Mouse (Mus musculus) hindbrain, embryonic 12.5 days (tissue): ENCODE measurements at regions not wholly inside any gene's neighbourhood (a gene's known extent, or its start where the extent isn't known, plus 50 kb on each side); places are given as distances from the start of the nearest gene placed in this dataset.

ENCODE experiments used
- ATAC-seq: fragments of 200-750 bp; cut with Nextera tagmentation; 2 replicates; pipeline ENCODE4 v1.8.0; 2017; ENCODE audit warnings: moderate TSS enrichment; ENCODE audit not compliant: low FRiP score
- H3K27ac ChIP-seq: fragments of 300-500 bp; sonication (generic); 2 replicates; pipeline ENCODE4 v1.5.1; 2016; ENCODE audit warnings: mild to moderate bottlenecking
- H3K27me3 ChIP-seq: fragments of 300-500 bp; sonication (generic); 2 replicates; pipeline ENCODE4 v1.6.1; 2016; ENCODE audit warnings: mild to moderate bottlenecking
- H3K36me3 ChIP-seq: fragments of 300-500 bp; sonication (generic); 2 replicates; pipeline ENCODE4 v1.6.1; 2016; ENCODE audit warnings: mild to moderate bottlenecking
- H3K4me1 ChIP-seq: fragments of 300-500 bp; sonication (generic); 2 replicates; pipeline ENCODE4 v1.6.1; 2016
- H3K4me2 ChIP-seq: fragments of 300-500 bp; sonication (generic); replicated peaks from 2 replicates; pipeline ENCODE4 v1.6.1; 2016; ENCODE audit warnings: mild to moderate bottlenecking
- H3K4me3 ChIP-seq: fragments of 300-500 bp; sonication (generic); 2 replicates; pipeline ENCODE4 v1.5.1; 2016; ENCODE audit warnings: mild to moderate bottlenecking
- H3K9ac ChIP-seq: fragments of 300-500 bp; sonication (generic); 2 replicates; pipeline ENCODE4 v1.6.1; 2016; ENCODE audit warnings: mild to moderate bottlenecking, moderate library complexity
- H3K9me3 ChIP-seq: fragments of 300-500 bp; sonication (generic); replicated peaks from 2 replicates; pipeline ENCODE4 v1.6.1; 2016; ENCODE audit warnings: mild to moderate bottlenecking
- WGBS: fragments of 180-500 bp; shearing (Covaris S2); methylation state at CpG from one replicate; pipeline ENCODE4 v1.1.7; 2016; 5-methylcytosine and 5-hydroxymethylcytosine counted together

- peaks cover 30% of the 10 kb centered on the region for H3K4me1 ChIP-seq
- peak overlapping the region; percentile 94 for H3K27ac ChIP-seq
- H3K9ac ChIP-seq: no peak overlapping the region
- no peaks in the 10 kb centered on the region for H3K27me3 ChIP-seq
- peak overlapping the region; percentile 11 for H3K4me2 ChIP-seq
- H3K36me3 ChIP-seq: no peaks in the 10 kb centered on the region
- H3K9me3 ChIP-seq: no peaks in the 10 kb centered on the region
- WGBS: 15% methylated on average over 2 of the region's 2 CpGs
- H3K4me3 ChIP-seq: no peak overlapping the region
- ATAC-seq: peak; percentile 92
These were observed 86.8 kb downstream of the Il9r start for GRCm38 (mm10) chr11:32113118-32113826.

GRCm38 (mm10) chr11:32112521-32112920 lies 87.6 kb downstream of the Il9r start:
- WGBS: 15% methylated on average over 5 of the region's 5 CpGs
- no peak overlapping the region for H3K9ac ChIP-seq
- H3K27ac ChIP-seq: peak overlapping the region; percentile 94
- H3K4me1 ChIP-seq: peaks cover 30% of the 10 kb centered on the region
- H3K4me2 ChIP-seq: peak overlapping the region; percentile 11
- no peaks in the 10 kb centered on the region for H3K27me3 ChIP-seq
- H3K4me3 ChIP-seq: no peak overlapping the region
- H3K9me3 ChIP-seq: no peaks in the 10 kb centered on the region
- ATAC-seq: 0 out of 2 replicates have a peak, but pooled peaks have one; percentile 26
- H3K36me3 ChIP-seq: no peaks in the 10 kb centered on the region

DNA sequence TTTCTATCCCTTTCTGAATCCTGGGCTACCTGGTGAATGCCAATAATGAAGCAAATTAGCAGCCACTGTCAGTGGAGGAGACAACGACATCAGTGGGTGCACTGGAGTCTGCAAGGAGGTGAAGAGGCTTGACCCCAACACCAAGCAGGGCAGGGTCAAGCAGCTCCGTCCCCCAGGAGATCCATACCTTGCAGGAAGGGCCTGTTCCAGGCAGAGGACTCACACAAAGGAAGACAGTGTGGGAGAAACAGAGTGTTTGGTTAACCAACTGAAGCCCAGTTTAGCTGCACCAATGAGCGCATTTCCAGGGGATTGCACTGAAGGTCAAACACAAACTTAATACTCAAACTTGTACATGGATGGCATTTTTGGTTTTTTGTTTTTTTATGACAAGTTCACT lies 88.2 kb downstream of the Il9r start:
- Histone ChIP-seq H3K4me2 (no peak overlapping the region), H3K4me3 (no peak overlapping the region), H3K36me3 (no peaks in the 10 kb centered on the region), H3K9me3 (no peaks in the 10 kb centered on the region), H3K27ac (peak overlapping the region; percentile 94), H3K27me3 (no peaks in the 10 kb centered on the region), H3K4me1 (peaks cover 30% of the 10 kb centered on the region), H3K9ac (no peak overlapping the region)
- ATAC-seq: no peak
- 45% methylated on average over 3 of the region's 3 CpGs for WGBS

DNA sequence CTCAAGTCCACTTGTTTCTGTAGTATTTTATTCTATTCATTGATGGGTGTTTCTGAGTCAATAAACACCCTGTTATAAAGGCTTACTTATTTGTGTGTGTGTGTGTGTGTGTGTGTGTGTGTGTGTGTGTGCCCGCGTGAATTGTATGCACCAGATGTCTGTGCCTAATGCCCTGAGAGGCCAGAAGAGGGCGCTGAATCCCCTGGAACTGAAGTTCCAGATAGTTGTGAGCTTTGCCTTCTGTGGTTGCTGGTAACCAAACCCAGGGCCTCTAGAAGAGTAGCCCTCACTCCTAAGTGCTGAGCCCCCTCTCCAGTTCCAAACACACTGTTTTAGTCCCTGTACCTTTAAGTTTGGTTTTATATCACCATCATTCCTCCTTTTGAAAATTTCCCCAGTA lies 90.2 kb downstream of the Il9r start:
- Histone ChIP-seq H3K9me3 (no peaks in the 10 kb centered on the region), H3K4me1 (peaks cover 36% of the 10 kb centered on the region), H3K4me2 (no peak overlapping the region), H3K9ac (no peak overlapping the region), H3K27me3 (no peaks in the 10 kb centered on the region), H3K27ac (no peak overlapping the region), H3K36me3 (no peaks in the 10 kb centered on the region), H3K4me3 (no peak overlapping the region)
- ATAC-seq: no peak
- 92% methylated on average over 3 of the region's 3 CpGs for WGBS
